8 mouse cellular contexts compared by ENCODE assay signal in genomic region chr17:35841076-35841950, GRCm38 (mm10). TPM values are rescaled to one million over a fixed set of nuclear protein-coding genes. Genes with fewer than 3 reads are reported as not detected.
A peak's percentile ranks its signal among the peaks of the same experiment; 100 is the strongest.
DNase-seq lines count a peak whose midpoint lies in the region; ATAC-seq lines count a peak whose summit lies in the region.

TSS of gene Mdc1 (plus strand) at chr17:35841515.

- H3K27me3 ChIP-seq in forebrain, embryonic 14.5 days (replicated peaks; ENCODE audit: control insufficient read depth, insufficient read depth, low read length) = no peaks in the 10 kb centered on the region
- H3K27me3 ChIP-seq in neural tube, embryonic 15.5 days (replicated peaks) = no peaks in the 10 kb centered on the region

- under 1% methylated on average over 59 of the region's 59 CpGs for WGBS in forebrain, embryonic 14.5 days
- WGBS in neural tube, embryonic 15.5 days = under 1% methylated on average over 59 of the region's 59 CpGs

- peak within 1 kb of the TSS; percentile 56; the same call in 1 of the 2 replicates for H3K27ac ChIP-seq in forebrain, embryonic 14.5 days (ENCODE audit: low read depth, low read length)
- peak within 1 kb of the TSS; percentile 85 for H3K27ac ChIP-seq in neural tube, embryonic 15.5 days (replicated peaks)

- H3K36me3 ChIP-seq in forebrain, embryonic 14.5 days (ENCODE audit: control insufficient read depth, insufficient read depth, low read length) = peaks cover 26% of the 10 kb centered on the region
- H3K36me3 ChIP-seq in neural tube, embryonic 15.5 days = peaks cover 15% of the 10 kb centered on the region

- peak; percentile 87 for ATAC-seq in forebrain, embryonic 14.5 days
- peak; percentile 92 for ATAC-seq in neural tube, embryonic 15.5 days (ENCODE audit: low FRiP score)

- H3K4me2 ChIP-seq in forebrain, embryonic 14.5 days (ENCODE audit: low read length) = peak within 1 kb of the TSS; percentile 61
- peak within 1 kb of the TSS; percentile 71 for H3K4me2 ChIP-seq in neural tube, embryonic 15.5 days

- intact Hi-C loops in heart, postnatal 14 days (cut with DNase I) = no loop called here

- H3K4me3 ChIP-seq in forebrain, embryonic 14.5 days (ENCODE audit: low read depth, low read length) = peak within 1 kb of the TSS; percentile 54
- H3K4me3 ChIP-seq in neural tube, embryonic 15.5 days (replicated peaks) = peak within 1 kb of the TSS; percentile 68

- H3K4me1 ChIP-seq in forebrain, embryonic 14.5 days (ENCODE audit: control insufficient read depth, insufficient read depth, low read length) = peaks cover 7% of the 10 kb centered on the region
- H3K4me1 ChIP-seq in neural tube, embryonic 15.5 days = peaks cover 19% of the 10 kb centered on the region

- peak; percentile 100 for DNase-seq in ES-CJ7 (ENCODE audit: low read depth, low spot score)
- DNase-seq in cerebellum, adult 11 months = peak; percentile 99
- DNase-seq in forebrain, embryonic 14.5 days (ENCODE audit: low spot score) = peak; percentile 100
- DNase-seq in heart, postnatal 14 days = peak; percentile 98 to 99
- peak; percentile 100 for DNase-seq in layer of hippocampus, adult 11-12 months (ENCODE audit: low spot score)
- peak; percentile 100 for DNase-seq in lung, adult 18-20 months
- DNase-seq in testis, postnatal 14 days (ENCODE audit: low spot score) = peak; percentile 100

- peak within 1 kb of the TSS; percentile 68 for H3K9ac ChIP-seq in forebrain, embryonic 14.5 days (ENCODE audit: low read length)
- peak within 1 kb of the TSS; percentile 66 for H3K9ac ChIP-seq in neural tube, embryonic 15.5 days (replicated peaks)

- no peaks in the 10 kb centered on the region for H3K9me3 ChIP-seq in forebrain, embryonic 14.5 days (replicated peaks; ENCODE audit: control insufficient read depth, low read length)
- no peaks in the 10 kb centered on the region for H3K9me3 ChIP-seq in neural tube, embryonic 15.5 days (replicated peaks)

RNA-seq across cellular contexts. Expression of gene Mdc1, which starts in this region (rescaled TPM):
- polyA plus RNA-seq in forebrain, embryonic 14.5 days (2014; fragmentation: Nextera tagmentation; extraction: Ambion mirVana) = 12.2 and 14.4 TPM in 2 replicates
- total RNA-seq in heart, postnatal 14 days (2021) = 10 to 100 TPM; 12.9 to 13.5 TPM
- 7.9 and 9.7 TPM in 2 replicates for polyA plus RNA-seq in neural tube, embryonic 15.5 days (2015; fragmentation: Nextera tagmentation; extraction: Ambion mirVana)

Comparison
In these comparisons a context has a peak if more than half of its experiments do, and no peak if none do; other contexts are left out.
1. Peak in every context shown above with its lines: DNase-seq, ATAC-seq, H3K4me3 ChIP-seq and H3K27ac ChIP-seq.